Mouse (Mus musculus) testis, adult 2 months (tissue): ENCODE data around the gene Rnft1.

Source experiments
- CTCF ChIP-seq: fragments of 200-500 bp; IDR thresholded peaks from 2 replicates; pipeline ENCODE4 v1.5.1; 2012; ENCODE audit warnings: low read depth, mild to moderate bottlenecking, inconsistent platforms, low read length, moderate library complexity; ENCODE audit not compliant: control insufficient read depth, insufficient read depth, insufficient replicate concordance
- POLR2A ChIP-seq: fragments of 200-500 bp; IDR thresholded peaks from 2 replicates; pipeline ENCODE4 v1.6.1; 2012; ENCODE audit warnings: low read depth, mild to moderate bottlenecking, inconsistent platforms, low read length, moderate library complexity; ENCODE audit not compliant: control insufficient read depth

DNA sequence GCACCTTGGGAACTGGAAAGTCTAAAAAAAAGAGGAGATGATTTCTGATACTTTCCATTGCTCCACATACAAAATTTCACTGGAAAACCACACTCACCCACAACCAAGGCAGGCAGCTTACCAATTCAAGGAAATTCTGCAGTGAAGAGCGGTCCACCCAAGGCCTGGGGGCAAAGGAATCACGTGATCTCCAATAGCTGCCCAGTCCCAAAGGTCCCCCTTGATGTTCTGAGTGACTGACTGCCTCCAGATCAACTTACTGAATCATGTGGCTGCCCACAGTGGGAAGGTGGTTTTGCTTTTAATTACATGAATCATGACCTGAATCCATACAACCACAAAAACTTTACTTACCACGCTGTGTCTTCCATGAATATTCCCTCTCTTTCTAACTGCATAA, 32.8 kb downstream of the Rnft1 start:
- TF ChIP-seq POLR2A = no peak
- no peak for TF ChIP-seq CTCF
